Mouse (Mus musculus): ENCODE measurements around the gene Aldh18a1. TPM values are rescaled to one million over a fixed set of nuclear protein-coding genes. Genes with fewer than 3 reads are reported as not detected.
A peak's percentile ranks its signal among the peaks of the same experiment; 100 is the strongest.
"Not testable (repeated sequence)": the region's sequence is repeated elsewhere in the genome, so short reads cannot be mapped to it uniquely, and the experiment has no call there.

The Aldh18a1 gene
- 53.0 and 58.3 TPM in 2 replicates for polyA plus RNA-seq (2015; fragmentation: Nextera tagmentation; extraction: Ambion mirVana)

DNA sequence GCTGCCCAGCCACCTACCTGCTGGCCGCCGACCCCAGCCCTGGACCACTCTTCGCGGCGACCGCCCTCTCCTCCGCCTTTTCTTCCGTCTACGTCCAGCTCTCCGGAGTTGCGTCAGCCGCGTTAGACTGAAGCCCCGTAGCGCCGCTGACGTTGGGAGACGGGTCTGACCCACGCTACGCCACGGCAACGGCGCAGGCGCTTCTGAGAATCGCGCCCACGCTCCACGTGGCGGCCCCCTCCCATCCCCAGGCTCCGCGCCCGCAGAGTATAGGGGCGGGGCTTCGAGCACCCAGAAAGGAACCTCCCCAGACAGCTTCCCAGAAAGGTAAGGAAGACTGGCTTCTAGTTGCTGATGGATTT, at the start of gene Aldh18a1:
Gene Aldh18a1 (minus strand): TSS at position 171 of the 362 bp plus-strand sequence.
- Histone ChIP-seq H3K4me1 (peaks cover 13% of the 10 kb centered on the region), H3K36me3 (0 out of 2 replicates have a peak, but pooled peaks cover 2% of the 10 kb centered on the region), H3K9me3 (replicated peaks) (no peaks in the 10 kb centered on the region), H3K27me3 (no peaks in the 10 kb centered on the region), H3K4me3 (replicated peaks) (peak within 1 kb of the TSS; percentile 71), H3K9ac (peak within 1 kb of the TSS; percentile 61), H3K4me2 (peak within 1 kb of the TSS; percentile 84), H3K27ac (peak within 1 kb of the TSS; percentile 76)
- WGBS = under 1% methylated on average over 34 of the region's 34 CpGs
- ATAC-seq (replicated peaks; ENCODE audit: low FRiP score) = peak; percentile 95

DNA sequence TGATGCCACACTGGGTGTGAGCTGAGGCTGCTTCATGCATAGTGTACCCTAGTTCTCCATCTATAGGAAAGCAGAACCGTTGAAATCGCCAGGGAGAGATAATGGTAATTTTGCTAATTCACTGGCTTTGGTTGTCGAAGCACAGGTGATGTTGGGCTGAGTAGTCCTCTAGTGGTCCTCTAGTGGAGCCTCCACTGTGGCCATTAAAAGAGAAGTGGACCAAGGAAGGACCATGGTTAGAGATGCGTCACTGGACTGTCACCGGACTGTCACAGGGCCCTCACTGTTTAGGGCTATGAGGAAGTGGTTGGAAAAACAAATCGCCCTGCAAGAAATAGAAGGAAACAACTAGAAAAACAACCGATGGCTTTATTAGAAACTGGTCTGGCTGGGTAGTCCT, 49.3 kb upstream of the Aldh18a1 start:
- Histone ChIP-seq H3K27ac (peak overlapping the region; percentile 55), H3K4me3 (replicated peaks) (no peak overlapping the region), H3K9ac (no peak overlapping the region), H3K4me1 (no peaks in the 10 kb centered on the region), H3K9me3 (replicated peaks) (no peaks in the 10 kb centered on the region), H3K4me2 (no peak overlapping the region), H3K27me3 (no peaks in the 10 kb centered on the region), H3K36me3 (no peaks in the 10 kb centered on the region)
- ATAC-seq (replicated peaks; ENCODE audit: low FRiP score) = no peak
- 81% methylated on average over 7 of the region's 7 CpGs for WGBS

DNA sequence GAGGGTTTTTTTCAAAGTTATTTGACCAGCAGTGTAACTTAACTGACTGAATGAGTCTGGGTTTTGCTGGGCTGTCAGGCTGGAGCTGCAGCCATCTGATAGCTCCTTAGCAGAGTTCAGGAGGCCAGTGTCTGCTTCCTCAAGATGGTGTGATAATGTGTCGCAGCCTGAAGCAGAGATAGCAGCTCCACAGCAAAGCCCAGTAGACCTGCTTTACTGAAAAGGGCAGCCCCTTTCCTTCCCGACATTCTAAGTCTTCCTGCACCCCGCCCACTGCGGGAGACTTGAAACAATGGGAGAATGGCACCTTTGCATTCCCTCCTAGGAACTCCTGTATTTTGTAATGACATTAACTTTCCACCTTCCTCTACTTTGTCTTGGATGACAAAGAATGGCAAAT, 48.8 kb upstream of the Aldh18a1 start:
- Histone ChIP-seq H3K27me3 (no peaks in the 10 kb centered on the region), H3K4me3 (replicated peaks) (no peak overlapping the region), H3K9ac (no peak overlapping the region), H3K4me1 (no peaks in the 10 kb centered on the region), H3K9me3 (replicated peaks) (no peaks in the 10 kb centered on the region), H3K27ac (peak overlapping the region; percentile 55), H3K4me2 (no peak overlapping the region), H3K36me3 (no peaks in the 10 kb centered on the region)
- 0 out of 2 replicates have a peak, but pooled peaks have one; percentile 25 for ATAC-seq (replicated peaks; ENCODE audit: low FRiP score)
- WGBS = 51% methylated on average over 4 of the region's 4 CpGs

DNA sequence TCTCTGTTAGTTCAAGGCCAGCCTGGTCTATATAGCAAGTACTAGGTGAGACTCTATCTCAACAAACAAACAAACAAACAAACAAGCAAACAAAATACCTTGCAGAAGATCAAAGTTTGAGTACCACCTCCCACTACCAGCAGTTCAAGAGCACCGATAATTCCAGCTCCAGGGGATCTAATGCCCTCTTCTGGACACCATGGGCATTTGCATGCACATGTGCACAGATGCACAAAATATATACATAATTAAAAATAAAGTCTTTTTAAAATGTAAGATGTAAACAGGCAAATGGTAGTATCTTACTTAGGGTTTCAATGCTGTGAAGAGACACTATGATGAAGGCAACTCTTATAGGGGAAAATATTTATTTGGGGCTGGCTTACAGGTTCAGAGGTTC, 44.9 kb upstream of the Aldh18a1 start:
- Histone ChIP-seq H3K4me3 (replicated peaks) (no peak overlapping the region), H3K36me3 (no peaks in the 10 kb centered on the region), H3K4me2 (no peak overlapping the region), H3K27ac (no peak overlapping the region), H3K4me1 (no peaks in the 10 kb centered on the region), H3K9ac (no peak overlapping the region), H3K27me3 (no peaks in the 10 kb centered on the region), H3K9me3 (replicated peaks) (no peaks in the 10 kb centered on the region)
- no peak for ATAC-seq (replicated peaks; ENCODE audit: low FRiP score)
- WGBS = 76% methylated on average over 1 of the region's 1 CpGs

DNA sequence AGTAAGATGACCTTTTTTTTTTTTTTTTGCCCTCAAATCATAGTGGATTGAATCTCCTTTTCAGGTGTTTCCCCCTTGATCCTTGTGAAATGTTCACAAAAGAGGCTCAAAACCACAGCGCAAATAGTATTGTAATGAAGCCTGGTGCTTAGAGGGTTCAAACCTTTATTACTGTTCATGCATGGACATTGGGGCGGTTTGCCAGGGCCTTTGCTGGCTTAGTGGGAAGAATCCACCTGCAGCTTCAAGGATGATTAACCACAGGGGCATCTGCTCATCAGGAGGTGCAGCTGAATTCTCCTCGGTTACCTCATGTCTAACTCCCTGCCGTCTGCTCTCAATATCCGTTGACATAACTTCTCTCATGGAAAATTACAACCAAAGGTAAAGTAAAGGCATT, 44.4 kb upstream of the Aldh18a1 start:
- Histone ChIP-seq H3K36me3 (no peaks in the 10 kb centered on the region), H3K4me3 (replicated peaks) (no peak overlapping the region), H3K9ac (no peak overlapping the region), H3K4me2 (no peak overlapping the region), H3K27ac (no peak overlapping the region), H3K4me1 (no peaks in the 10 kb centered on the region), H3K27me3 (no peaks in the 10 kb centered on the region), H3K9me3 (replicated peaks) (no peaks in the 10 kb centered on the region)
- ATAC-seq (replicated peaks; ENCODE audit: low FRiP score) = no peak
- whole genome bisulfite sequencing = 73% methylated on average over 5 of the region's 5 CpGs

DNA sequence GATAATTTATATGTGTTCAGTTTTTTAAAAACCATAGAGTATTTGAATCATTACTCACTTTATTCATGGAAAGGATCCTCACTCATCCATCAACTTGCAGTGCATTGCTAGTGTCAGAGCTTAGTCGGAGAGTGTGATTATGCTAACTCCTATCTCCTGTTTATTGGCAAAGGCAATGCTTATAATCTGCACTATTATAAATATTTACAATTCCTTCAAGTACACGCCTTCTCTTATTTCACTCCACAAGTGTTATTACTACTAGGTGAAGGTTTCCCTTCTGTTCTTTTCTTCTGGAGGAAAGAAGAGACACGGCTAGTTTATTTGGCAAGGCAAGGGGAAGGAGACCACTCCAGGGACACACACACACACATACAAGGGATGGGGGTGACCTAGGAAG, 43.9 kb upstream of the Aldh18a1 start:
- WGBS = 66% methylated on average over 3 of the region's 3 CpGs
- H3K9me3 ChIP-seq (replicated peaks) = no peaks in the 10 kb centered on the region
- no peak for ATAC-seq (replicated peaks; ENCODE audit: low FRiP score)

DNA sequence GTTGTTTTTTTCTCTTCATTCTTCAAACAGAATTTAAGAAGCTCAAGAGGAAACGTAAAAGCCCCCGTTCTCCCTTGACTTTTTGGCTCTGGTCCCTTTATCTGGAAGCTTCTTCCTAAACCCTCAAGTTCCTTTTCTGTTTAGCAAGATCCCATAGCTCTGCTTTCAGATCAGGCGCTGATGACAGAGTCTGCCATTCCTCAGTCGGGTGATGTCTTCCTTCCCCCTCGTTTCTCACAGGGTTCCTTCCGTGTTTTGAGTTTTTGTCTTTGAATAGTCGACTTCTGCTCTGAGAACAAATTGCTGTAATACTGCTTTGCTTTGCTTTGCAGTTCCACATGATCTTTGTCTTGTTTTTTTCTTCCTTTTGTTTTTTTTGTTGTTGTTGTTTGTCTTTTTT, 42.3 kb upstream of the Aldh18a1 start:
- Histone ChIP-seq H3K9me3 (replicated peaks) (no peaks in the 10 kb centered on the region), H3K4me1 (no peaks in the 10 kb centered on the region), H3K4me2 (no peak overlapping the region), H3K9ac (no peak overlapping the region), H3K27me3 (no peaks in the 10 kb centered on the region), H3K27ac (0 out of 2 replicates have a peak overlapping the region, but pooled peaks have one; percentile 45), H3K36me3 (no peaks in the 10 kb centered on the region), H3K4me3 (replicated peaks) (no peak overlapping the region)
- WGBS = 69% methylated on average over 7 of the region's 7 CpGs
- ATAC-seq (replicated peaks; ENCODE audit: low FRiP score) = no peak

More for the DNA sequence above, 43.9 kb upstream of the Aldh18a1 start:
- no peak overlapping the region for H3K4me2 ChIP-seq
- H3K27ac ChIP-seq = no peak overlapping the region
- H3K4me1 ChIP-seq = no peaks in the 10 kb centered on the region
- no peaks in the 10 kb centered on the region for H3K27me3 ChIP-seq
- H3K4me3 ChIP-seq (replicated peaks) = no peak overlapping the region
- no peak overlapping the region for H3K9ac ChIP-seq
- H3K36me3 ChIP-seq = no peaks in the 10 kb centered on the region

DNA sequence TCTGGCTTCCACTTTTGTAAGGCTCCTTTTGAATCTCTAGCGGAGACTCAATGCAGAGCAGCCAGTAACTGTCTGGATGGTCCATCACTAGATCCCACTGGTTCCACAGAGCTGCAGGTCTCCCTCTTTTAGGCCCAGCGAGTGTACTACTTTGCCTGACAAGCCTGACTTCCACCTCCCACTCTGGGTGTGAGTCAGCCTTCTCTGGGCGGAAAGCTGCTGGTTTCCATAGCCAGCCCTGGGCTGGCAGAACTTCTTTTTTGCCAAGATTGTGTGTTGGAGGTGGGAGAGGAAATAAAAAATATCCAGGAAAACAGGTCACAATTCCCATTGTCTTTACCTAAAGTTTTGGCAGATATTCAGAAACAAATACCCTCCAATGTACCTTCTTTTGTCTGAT, 41.8 kb upstream of the Aldh18a1 start:
- peak overlapping the region; percentile 63; the same call in 1 of the 2 replicates for H3K27ac ChIP-seq
- no peaks in the 10 kb centered on the region for H3K27me3 ChIP-seq
- WGBS = 77% methylated on average over 3 of the region's 3 CpGs
- no peaks in the 10 kb centered on the region for H3K36me3 ChIP-seq
- H3K4me2 ChIP-seq = no peak overlapping the region
- no peak overlapping the region for H3K9ac ChIP-seq
- H3K9me3 ChIP-seq (replicated peaks) = no peaks in the 10 kb centered on the region
- no peak overlapping the region for H3K4me3 ChIP-seq (replicated peaks)
- no peak for ATAC-seq (replicated peaks; ENCODE audit: low FRiP score)
- no peaks in the 10 kb centered on the region for H3K4me1 ChIP-seq

DNA sequence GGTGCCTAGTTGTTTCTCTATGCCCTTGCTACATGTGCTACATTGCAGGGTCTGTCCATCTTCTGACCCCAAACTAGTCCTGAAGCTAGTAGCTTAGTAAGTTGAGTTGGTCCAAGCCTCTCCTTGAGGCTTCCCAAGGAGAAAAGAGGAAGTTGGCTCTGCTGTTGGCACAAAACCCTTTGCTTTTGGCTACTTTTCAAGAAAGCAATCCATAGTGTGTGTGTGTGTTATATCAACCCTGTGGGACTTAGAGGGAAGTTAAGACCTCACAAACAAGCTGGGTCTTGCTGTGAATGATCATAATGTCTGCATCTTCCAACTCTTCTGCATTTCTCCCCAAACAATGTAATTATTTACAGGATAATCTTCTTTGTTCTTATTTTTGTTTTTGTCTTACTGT, 40.7 kb upstream of the Aldh18a1 start:
- Histone ChIP-seq H3K27me3 (no peaks in the 10 kb centered on the region), H3K9me3 (replicated peaks) (no peaks in the 10 kb centered on the region), H3K36me3 (no peaks in the 10 kb centered on the region), H3K9ac (no peak overlapping the region), H3K4me3 (replicated peaks) (no peak overlapping the region), H3K27ac (no peak overlapping the region), H3K4me1 (no peaks in the 10 kb centered on the region), H3K4me2 (no peak overlapping the region)
- no peak for ATAC-seq (replicated peaks; ENCODE audit: low FRiP score)

DNA sequence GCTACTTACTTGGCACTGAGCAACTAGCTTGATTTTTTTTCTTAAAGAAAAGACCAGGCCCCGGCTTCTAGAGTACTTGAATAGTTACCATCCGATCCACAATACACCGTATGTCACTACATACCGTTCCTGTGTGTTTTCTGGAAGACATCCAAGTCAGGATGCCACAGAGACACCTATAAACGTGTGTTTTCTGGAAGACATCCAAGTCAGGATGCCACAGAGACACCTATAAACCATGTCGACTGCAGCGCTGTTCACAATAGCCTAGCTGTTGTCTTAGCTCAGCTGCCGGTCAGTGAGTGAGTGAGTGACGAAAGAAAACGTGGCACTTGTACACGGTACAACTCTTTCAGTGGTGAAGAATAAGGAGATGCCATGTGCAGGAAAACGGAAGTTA, 37.7 kb upstream of the Aldh18a1 start:
- Histone ChIP-seq H3K36me3 (no peaks in the 10 kb centered on the region), H3K4me1 (no peaks in the 10 kb centered on the region)

DNA sequence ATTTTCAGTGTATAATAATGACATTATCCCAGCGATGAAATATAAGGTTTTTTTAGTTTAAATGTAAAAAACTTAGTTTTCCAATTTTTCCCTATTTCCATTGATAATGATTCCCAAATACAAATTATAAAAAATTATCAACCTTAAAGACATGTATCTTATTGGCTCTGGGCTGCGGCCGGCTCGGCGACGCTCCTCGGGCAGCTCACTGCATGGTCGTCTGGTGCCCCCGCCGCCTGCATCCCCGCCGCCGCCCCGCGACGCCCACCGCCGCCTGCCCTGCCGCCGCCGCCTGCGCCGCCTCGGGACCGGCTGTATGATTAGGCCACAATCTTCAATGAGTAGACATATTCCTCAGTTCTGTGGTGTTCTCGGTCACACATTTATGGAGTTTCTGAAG, 33.4 kb upstream of the Aldh18a1 start:
- not testable (repeated sequence) for H3K27me3 ChIP-seq; H3K36me3 ChIP-seq; H3K27ac ChIP-seq; H3K4me1 ChIP-seq; H3K4me2 ChIP-seq; H3K9ac ChIP-seq; ATAC-seq (replicated peaks; ENCODE audit: low FRiP score); H3K9me3 ChIP-seq (replicated peaks); H3K4me3 ChIP-seq (replicated peaks)
- 38% methylated on average over 16 of the region's 26 CpGs for WGBS

More for the DNA sequence above, 37.7 kb upstream of the Aldh18a1 start:
- WGBS = 45% methylated on average over 12 of the region's 12 CpGs
- no peak for ATAC-seq (replicated peaks; ENCODE audit: low FRiP score)
- H3K9me3 ChIP-seq (replicated peaks) = no peaks in the 10 kb centered on the region
- no peaks in the 10 kb centered on the region for H3K27me3 ChIP-seq
- no peak overlapping the region for H3K4me3 ChIP-seq (replicated peaks)
- H3K4me2 ChIP-seq = no peak overlapping the region
- no peak overlapping the region for H3K27ac ChIP-seq
- H3K9ac ChIP-seq = no peak overlapping the region

DNA sequence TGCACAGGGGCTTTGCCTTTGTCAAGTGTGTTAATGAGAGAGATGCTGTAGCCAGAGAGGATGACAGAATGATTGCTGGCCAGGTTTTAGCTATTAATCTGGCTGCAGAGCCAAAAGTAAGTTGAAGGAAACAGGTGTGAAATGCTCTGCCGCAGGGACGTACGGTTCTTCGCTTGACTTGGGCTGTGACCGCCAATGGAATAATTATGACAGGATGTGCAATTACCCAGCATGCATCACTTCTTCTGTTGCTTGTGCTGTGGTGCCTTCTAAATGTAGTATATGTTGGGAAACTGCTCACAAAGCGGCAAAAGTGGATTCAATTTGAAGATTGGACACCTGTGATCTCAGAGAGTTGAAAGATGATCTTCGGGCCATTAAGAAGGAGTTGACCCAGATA, 27.8 kb upstream of the Aldh18a1 start:
- H3K27me3 ChIP-seq = 0 out of 2 replicates have a peak, but pooled peaks cover 3% of the 10 kb centered on the region
- H3K9ac ChIP-seq = no peak overlapping the region
- H3K4me2 ChIP-seq = no peak overlapping the region
- H3K36me3 ChIP-seq = no peaks in the 10 kb centered on the region
- H3K4me3 ChIP-seq (replicated peaks) = no peak overlapping the region
- no peaks in the 10 kb centered on the region for H3K9me3 ChIP-seq (replicated peaks)
- H3K27ac ChIP-seq = no peak overlapping the region
- WGBS = 60% methylated on average over 7 of the region's 7 CpGs
- peaks cover 9% of the 10 kb centered on the region for H3K4me1 ChIP-seq
- no peak for ATAC-seq (replicated peaks; ENCODE audit: low FRiP score)

DNA sequence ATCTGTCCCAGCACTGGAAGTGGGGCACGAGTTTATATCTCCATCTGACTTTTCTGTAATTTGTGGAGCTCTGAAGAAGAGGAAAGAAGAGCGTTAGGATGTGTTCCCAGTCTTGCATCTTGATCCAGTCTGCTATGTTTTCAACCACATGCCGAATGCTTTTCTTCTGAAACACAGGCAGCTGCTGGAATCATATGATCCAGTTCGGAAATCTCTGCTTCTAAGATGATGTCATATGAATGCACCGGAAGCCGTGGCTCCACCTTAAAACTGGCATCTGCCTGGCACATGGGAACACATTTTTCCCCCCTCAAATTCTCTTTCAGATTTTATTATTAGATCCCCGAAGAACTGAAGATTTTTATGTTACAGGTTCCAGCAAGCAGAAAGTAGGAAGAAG, 26.5 kb upstream of the Aldh18a1 start:
- Histone ChIP-seq H3K4me1 (peaks cover 9% of the 10 kb centered on the region), H3K27me3 (0 out of 2 replicates have a peak, but pooled peaks cover 3% of the 10 kb centered on the region), H3K27ac (no peak overlapping the region), H3K4me3 (replicated peaks) (no peak overlapping the region), H3K9ac (no peak overlapping the region), H3K9me3 (replicated peaks) (no peaks in the 10 kb centered on the region), H3K36me3 (peaks cover under 1% of the 10 kb centered on the region; the same call in 1 of the 2 replicates), H3K4me2 (no peak overlapping the region)
- ATAC-seq (replicated peaks; ENCODE audit: low FRiP score) = no peak
- WGBS = 76% methylated on average over 7 of the region's 7 CpGs
